In genomic region chr17:80372989-80373725, GRCm38 (mm10) we compare ENCODE assay signal across 9 mouse cellular contexts. TPM values are rescaled to one million over a fixed set of nuclear protein-coding genes. Genes with fewer than 3 reads are reported as not detected.
A peak's percentile ranks its signal among the peaks of the same experiment; 100 is the strongest.
DNase-seq lines count a peak whose midpoint lies in the region; ATAC-seq and TF ChIP-seq lines count a peak whose summit lies in the region.
"Had no signal": no experiment of that assay in that cellular context is flagged by ENCODE, and none has a peak within 500 bp of the region (broad histone marks: within the 10 kb centered on the region; RNA-seq: fewer than 3 reads in every experiment).

TSS of gene Gm10190 (minus strand) at chr17:80373541.

- H3K9me3 ChIP-seq in forebrain, embryonic 14.5 days (replicated peaks; ENCODE audit: control insufficient read depth, low read length), result no peaks in the 10 kb centered on the region
- no peaks in the 10 kb centered on the region for H3K9me3 ChIP-seq in heart, postnatal 0 days (replicated peaks; ENCODE audit: control insufficient read depth, low read length)
- no peaks in the 10 kb centered on the region for H3K9me3 ChIP-seq in liver, embryonic 13.5 days (replicated peaks)
- H3K9me3 ChIP-seq in stomach, embryonic 14.5 days (ENCODE audit: control insufficient read depth, low read depth, low read length), result no peaks in the 10 kb centered on the region

- peak within 1 kb of the TSS; percentile 60; the same call in 1 of the 2 replicates for H3K27ac ChIP-seq in forebrain, embryonic 14.5 days (ENCODE audit: low read depth, low read length)
- H3K27ac ChIP-seq in heart, postnatal 0 days (ENCODE audit: low read depth), result peak within 1 kb of the TSS; percentile 71
- no peak within 1 kb of the TSS for H3K27ac ChIP-seq in liver, embryonic 13.5 days
- H3K27ac ChIP-seq in stomach, embryonic 14.5 days (ENCODE audit: low read length), result peak within 1 kb of the TSS; percentile 58

- ATAC-seq in CD4-positive, CD25-positive, alpha-beta regulatory T cell, adult 4 months, result peak; percentile 97
- peak; percentile 100 for ATAC-seq in forebrain, embryonic 14.5 days
- peak; percentile 99 for ATAC-seq in heart, postnatal 0 days (ENCODE audit: insufficient read depth, low read depth)
- ATAC-seq in liver, embryonic 13.5 days (ENCODE audit: low read depth), result peak; percentile 96
- ATAC-seq in stomach, embryonic 14.5 days (ENCODE audit: insufficient number of reproducible peaks, insufficient read depth, low FRiP score, low read depth), result peak; percentile 98

- no peaks in the 10 kb centered on the region for H3K27me3 ChIP-seq in forebrain, embryonic 14.5 days (replicated peaks; ENCODE audit: control insufficient read depth, insufficient read depth, low read length)
- H3K27me3 ChIP-seq in heart, postnatal 0 days (ENCODE audit: control insufficient read depth, insufficient read depth, low read length), result no peaks in the 10 kb centered on the region
- peaks cover 44% of the 10 kb centered on the region for H3K27me3 ChIP-seq in liver, embryonic 13.5 days
- 0 out of 2 replicates have a peak, but pooled peaks cover 3% of the 10 kb centered on the region for H3K27me3 ChIP-seq in stomach, embryonic 14.5 days (ENCODE audit: control insufficient read depth, insufficient read depth, low read length)
- H3K27me3 ChIP-seq: CH12.LX had no signal

- 5% methylated on average over 95 of the region's 102 CpGs for WGBS in forebrain, embryonic 14.5 days
- WGBS in heart, postnatal 0 days, result 3% methylated on average over 92 of the region's 102 CpGs
- 3% methylated on average over 102 of the region's 102 CpGs for WGBS in liver, embryonic 13.5 days (ENCODE audit: insufficient replicate concordance)
- 5% methylated on average over 95 of the region's 102 CpGs for WGBS in stomach, embryonic 14.5 days

- TF ChIP-seq EP300 in heart, postnatal 0 days (IDR thresholded peaks at IDR 0.05; ENCODE audit: low read depth), result no peak

- no peaks in the 10 kb centered on the region; the same call in 1 of the 2 replicates for H3K4me1 ChIP-seq in forebrain, embryonic 14.5 days (ENCODE audit: control insufficient read depth, insufficient read depth, low read length)
- H3K4me1 ChIP-seq in heart, postnatal 0 days (ENCODE audit: control insufficient read depth, insufficient read depth), result no peaks in the 10 kb centered on the region
- H3K4me1 ChIP-seq in liver, embryonic 13.5 days (replicated peaks), result peaks cover 13% of the 10 kb centered on the region
- no peaks in the 10 kb centered on the region for H3K4me1 ChIP-seq in stomach, embryonic 14.5 days (ENCODE audit: control insufficient read depth, insufficient read depth, low read length)

- H3K4me3 ChIP-seq in forebrain, embryonic 14.5 days (ENCODE audit: low read depth, low read length), result peak within 1 kb of the TSS; percentile 46
- peak within 1 kb of the TSS; percentile 55 for H3K4me3 ChIP-seq in heart, postnatal 0 days (ENCODE audit: low read depth, low read length)
- H3K4me3 ChIP-seq in liver, embryonic 13.5 days (replicated peaks), result peak within 1 kb of the TSS; percentile 54
- H3K4me3 ChIP-seq in stomach, embryonic 14.5 days (ENCODE audit: low read depth, low read length), result peak within 1 kb of the TSS; percentile 37

- peak within 1 kb of the TSS; percentile 78 for H3K4me2 ChIP-seq in forebrain, embryonic 14.5 days (ENCODE audit: low read length)
- H3K4me2 ChIP-seq in heart, postnatal 0 days (ENCODE audit: low read depth, low read length), result peak within 1 kb of the TSS; percentile 79
- peak within 1 kb of the TSS; percentile 70 for H3K4me2 ChIP-seq in liver, embryonic 13.5 days
- peak within 1 kb of the TSS; percentile 74 for H3K4me2 ChIP-seq in stomach, embryonic 14.5 days (replicated peaks; ENCODE audit: low read depth, low read length)

- DNase-seq in cerebellum, adult 18-20 months, result peak; percentile 87 to 88
- DNase-seq in forebrain, embryonic 14.5 days (ENCODE audit: low spot score), result peak; percentile 97
- peak; percentile 91 for DNase-seq in heart, postnatal 0 days (ENCODE audit: low spot score)
- peak; percentile 93 to 94 for DNase-seq in kidney, postnatal 36 days
- DNase-seq in liver, embryonic 13.5 days, result peak; percentile 79
- DNase-seq in neural tube, embryonic 10.5 days (ENCODE audit: extremely low spot score, low spot score), result peak; percentile 86

- H3K36me3 ChIP-seq in forebrain, embryonic 14.5 days (ENCODE audit: control insufficient read depth, insufficient read depth, low read length), result no peaks in the 10 kb centered on the region
- no peaks in the 10 kb centered on the region for H3K36me3 ChIP-seq in heart, postnatal 0 days (replicated peaks; ENCODE audit: control insufficient read depth, insufficient read depth, low read length)
- H3K36me3 ChIP-seq in liver, embryonic 13.5 days, result no peaks in the 10 kb centered on the region
- no peaks in the 10 kb centered on the region for H3K36me3 ChIP-seq in stomach, embryonic 14.5 days (ENCODE audit: control insufficient read depth, insufficient read depth, low read length)

- no peak for TF ChIP-seq CTCF in heart, postnatal 0 days (IDR thresholded peaks at IDR 0.05; ENCODE audit: low read depth)

- peak within 1 kb of the TSS; percentile 78 for H3K9ac ChIP-seq in forebrain, embryonic 14.5 days (ENCODE audit: low read length)
- H3K9ac ChIP-seq in heart, postnatal 0 days (replicated peaks; ENCODE audit: low read depth, low read length), result peak within 1 kb of the TSS; percentile 68
- H3K9ac ChIP-seq in liver, embryonic 13.5 days, result peak within 1 kb of the TSS; percentile 63
- peak within 1 kb of the TSS; percentile 64 for H3K9ac ChIP-seq in stomach, embryonic 14.5 days (replicated peaks; ENCODE audit: low read depth, low read length)

RNA-seq across cellular contexts. Expression of gene Gm10190, which starts in this region (rescaled TPM):
- not detected for polyA plus RNA-seq in CD4-positive, CD25-positive, alpha-beta regulatory T cell, adult 4 months (2017; shearing (Covaris generic))
- polyA plus RNA-seq in forebrain, embryonic 14.5 days (2014; fragmentation: Nextera tagmentation; extraction: Ambion mirVana), result 1.8 and 2.1 TPM in 2 replicates
- total RNA-seq in heart, postnatal 0 days (2014; rRNA removed; ENCODE audit: low replicate concordance), result not detected in 2 replicates
- 0.90 and 1.1 TPM in 2 replicates for polyA plus RNA-seq in heart, postnatal 0 days (2015; fragmentation: Nextera tagmentation; extraction: Ambion mirVana)
- not detected in 2 replicates for polyA plus RNA-seq in liver, embryonic 13.5 days (2015; fragmentation: Nextera tagmentation; extraction: Ambion mirVana)
- polyA plus RNA-seq in stomach, embryonic 14.5 days (2014; fragmentation: Nextera tagmentation; extraction: Ambion mirVana), result 2.8 TPM in 1 of 2 replicates, not detected in the other
- total RNA-seq: CH12.LX had no signal

Comparison
In these comparisons a context has a peak if more than half of its experiments do, and no peak if none do; other contexts are left out.
1. Peak in ATAC-seq in CD4-positive, CD25-positive, alpha-beta regulatory T cell, adult 4 months; RNA of the gene not detected or under 1 TPM.
2. Peak in DNase-seq, ATAC-seq, H3K4me3 ChIP-seq, H3K9ac ChIP-seq and H3K4me2 ChIP-seq in liver, embryonic 13.5 days; RNA of the gene not detected or under 1 TPM.